Comparison of ENCODE assay signal across 8 mouse cellular contexts in the genomic region with DNA sequence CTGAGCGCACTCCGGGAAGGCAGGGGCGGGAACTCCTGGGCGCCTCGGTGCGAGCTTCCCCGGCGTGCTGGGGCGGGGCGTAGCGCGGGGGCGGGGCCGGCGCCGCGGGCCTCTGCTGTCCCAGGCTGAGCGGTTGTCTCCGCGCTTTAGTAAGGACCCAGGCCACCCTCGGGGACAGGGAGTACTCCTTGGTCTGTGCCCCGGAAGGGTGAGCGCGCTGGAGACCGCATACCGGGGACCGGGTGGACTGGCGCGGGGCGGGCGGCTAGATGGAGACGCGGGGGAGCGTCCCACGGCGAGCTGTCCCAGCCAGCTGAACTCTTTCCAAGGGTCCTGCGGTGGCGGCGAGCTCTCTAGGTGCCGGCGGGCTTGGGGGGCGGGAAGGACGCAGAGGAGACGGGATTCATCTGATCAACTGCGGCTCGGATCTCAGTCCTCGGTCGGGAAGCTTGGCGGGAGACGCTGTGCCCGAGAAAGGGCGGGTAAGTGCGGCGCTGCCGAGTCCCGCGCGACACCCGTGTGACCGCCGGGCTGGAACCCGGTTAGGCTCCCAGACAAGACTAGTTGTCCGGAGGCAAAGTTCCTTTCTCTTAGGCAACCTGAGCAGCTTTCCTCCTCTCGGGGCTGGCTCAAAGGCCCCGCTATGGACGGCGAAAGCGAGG. TPM values are rescaled to one million over a fixed set of nuclear protein-coding genes. Genes with fewer than 3 reads are reported as not detected.
DNase-seq lines count a peak whose midpoint lies in the region; ATAC-seq and TF ChIP-seq lines count a peak whose summit lies in the region.

No protein-coding gene starts in this region.

- no peaks in the 10 kb centered on the region for H3K36me3 ChIP-seq in forebrain, embryonic 14.5 days (ENCODE audit: control insufficient read depth, insufficient read depth, low read length)

- intact Hi-C loops in heart, postnatal 36 days (cut with DNase I): loop anchor here (5.0 kb wide), 2 partner anchors 58 to 103 kb away; no protein-coding TSS in a partner anchor

- 1% methylated on average over 67 of the region's 68 CpGs for WGBS in bone marrow, adult 2 months
- WGBS in forebrain, embryonic 14.5 days: under 1% methylated on average over 62 of the region's 68 CpGs

- no peak overlapping the region for H3K27ac ChIP-seq in bone marrow, adult 2 months (ENCODE audit: control insufficient read depth, insufficient read depth, low read depth, low read length, poor library complexity)
- peak overlapping the region; percentile 56 for H3K27ac ChIP-seq in forebrain, embryonic 14.5 days (ENCODE audit: low read depth, low read length)

- H3K9ac ChIP-seq in forebrain, embryonic 14.5 days (ENCODE audit: low read length): peak overlapping the region; percentile 75

- peak overlapping the region; percentile 52 for H3K4me3 ChIP-seq in bone marrow, adult 2 months (replicated peaks; ENCODE audit: control insufficient read depth, low read depth, low read length)
- H3K4me3 ChIP-seq in forebrain, embryonic 14.5 days (ENCODE audit: low read depth, low read length): peak overlapping the region; percentile 70

- TF ChIP-seq CTCF in bone marrow, adult 2 months (IDR thresholded peaks at IDR 0.05; ENCODE audit: control insufficient read depth, insufficient read depth, low read length): no peak

- H3K4me1 ChIP-seq in bone marrow, adult 2 months (ENCODE audit: control insufficient read depth, insufficient read depth, low read length): no peaks in the 10 kb centered on the region
- peaks cover 8% of the 10 kb centered on the region for H3K4me1 ChIP-seq in forebrain, embryonic 14.5 days (ENCODE audit: control insufficient read depth, insufficient read depth, low read length)

- no peaks in the 10 kb centered on the region for H3K27me3 ChIP-seq in forebrain, embryonic 14.5 days (replicated peaks; ENCODE audit: control insufficient read depth, insufficient read depth, low read length)

- no peak for TF ChIP-seq POLR2A in bone marrow, adult 2 months (IDR thresholded peaks at IDR 0.05; ENCODE audit: borderline replicate concordance, control insufficient read depth, low read depth, low read length)

- ATAC-seq in forebrain, embryonic 14.5 days: peak; percentile 96

- peak overlapping the region; percentile 81 for H3K4me2 ChIP-seq in forebrain, embryonic 14.5 days (ENCODE audit: low read length)

- DNase-seq in ES-CJ7 (ENCODE audit: low read depth, low spot score): peak; percentile 29
- DNase-seq in forebrain, embryonic 14.5 days (ENCODE audit: low spot score): peak; percentile 73
- DNase-seq in heart, postnatal 36 days: peak; percentile 64 to 70
- peak; percentile 46 to 59 for DNase-seq in layer of hippocampus, postnatal 25 days (ENCODE audit: extremely low spot score in 1 of 2, low spot score in 1 of 2)
- DNase-seq in lung, postnatal 36 days: peak; percentile 87
- peak; percentile 27 for DNase-seq in right cerebral cortex, adult 18-20 months
- no peak for DNase-seq in T-cell, adult 2 months (ENCODE audit: low spot score)

- no peaks in the 10 kb centered on the region for H3K9me3 ChIP-seq in forebrain, embryonic 14.5 days (replicated peaks; ENCODE audit: control insufficient read depth, low read length)

RNA-seq across cellular contexts. Expression of a gene that starts 0.8 kb away (rescaled TPM):
- polyA plus RNA-seq in bone marrow, adult 2 months (2011; ENCODE audit: insufficient read depth, insufficient read length, low replicate concordance, missing spikeins): 1.7 TPM in 2 replicates
- polyA plus RNA-seq in forebrain, embryonic 14.5 days (2014; fragmentation: Nextera tagmentation; extraction: Ambion mirVana): 7.2 and 9.3 TPM in 2 replicates
- total RNA-seq in heart, postnatal 36 days (2021): 1 to 10 TPM; 2.3 to 3.1 TPM
- total RNA-seq in layer of hippocampus, postnatal 25 days (2021): 10 to 100 TPM; 54.0 to 56.6 TPM

Comparison
In these comparisons a context has a peak if more than half of its experiments do, and no peak if none do; other contexts are left out.
1. RNA of a gene that starts 0.8 kb away (total RNA-seq): 54.0 to 56.6 TPM in layer of hippocampus, postnatal 25 days; 2.3 to 3.1 TPM in heart, postnatal 36 days; every median in the first group is over 10 times any median in the second.